Comparison of ENCODE assay signal across 9 mouse cellular contexts in the genomic region with DNA sequence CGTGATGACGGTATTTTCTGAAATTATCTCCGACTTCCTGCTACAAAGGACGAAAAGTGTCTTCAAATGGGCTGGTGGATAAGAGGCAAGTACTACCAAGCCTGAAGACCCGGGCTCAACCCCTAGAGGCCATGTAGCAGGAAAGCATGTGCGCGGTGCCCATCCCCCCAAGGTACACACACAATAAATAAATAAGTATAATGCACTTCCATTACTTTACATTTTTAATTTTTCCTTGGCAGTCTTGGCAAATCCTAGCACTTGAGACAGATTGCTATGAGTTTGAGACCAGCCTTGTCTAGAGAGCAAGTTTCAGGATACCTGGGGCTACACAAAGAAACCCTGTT. TPM values are rescaled to one million over a fixed set of nuclear protein-coding genes. Genes with fewer than 3 reads are reported as not detected.
DNase-seq lines count a peak whose midpoint lies in the region; ATAC-seq and TF ChIP-seq lines count a peak whose summit lies in the region.
"Had no signal": no experiment of that assay in that cellular context is flagged by ENCODE, and none has a peak within 500 bp of the region (broad histone marks: within the 10 kb centered on the region; RNA-seq: fewer than 3 reads in every experiment).

No protein-coding gene starts in this region.

- no peak overlapping the region; the same call in 1 of the 2 replicates for H3K9ac ChIP-seq in lung, embryonic 14.5 days
- no peak overlapping the region; the same call in 1 of the 2 replicates for H3K9ac ChIP-seq in embryonic facial prominence, embryonic 11.5 days (replicated peaks; ENCODE audit: low read length)
- no peak overlapping the region; the same call in 1 of the 2 replicates for H3K9ac ChIP-seq in intestine, postnatal 0 days (ENCODE audit: low read depth, low read length)
- H3K9ac ChIP-seq in neural tube, embryonic 15.5 days (replicated peaks): no peak overlapping the region

- WGBS in lung, embryonic 14.5 days: 40% methylated on average over 7 of the region's 7 CpGs
- WGBS in embryonic facial prominence, embryonic 11.5 days: 42% methylated on average over 7 of the region's 7 CpGs
- WGBS in intestine, postnatal 0 days: 39% methylated on average over 7 of the region's 7 CpGs
- WGBS in neural tube, embryonic 15.5 days: 58% methylated on average over 7 of the region's 7 CpGs

- peak; percentile 32; the same call in 1 of the 2 replicates for ATAC-seq in lung, embryonic 14.5 days (ENCODE audit: insufficient read depth)
- ATAC-seq in embryonic facial prominence, embryonic 11.5 days (replicated peaks; ENCODE audit: insufficient number of reproducible peaks, low FRiP score, low TSS enrichment, low read depth): no peak
- ATAC-seq in intestine, postnatal 0 days: no peak
- ATAC-seq in neural tube, embryonic 15.5 days (ENCODE audit: low FRiP score): no peak

- no peaks in the 10 kb centered on the region for H3K9me3 ChIP-seq in lung, embryonic 14.5 days (ENCODE audit: low read depth, low read length)
- H3K9me3 ChIP-seq in embryonic facial prominence, embryonic 11.5 days (replicated peaks; ENCODE audit: control insufficient read depth, low read length): no peaks in the 10 kb centered on the region
- no peaks in the 10 kb centered on the region for H3K9me3 ChIP-seq in intestine, postnatal 0 days (ENCODE audit: control insufficient read depth)
- no peaks in the 10 kb centered on the region for H3K9me3 ChIP-seq in neural tube, embryonic 15.5 days (replicated peaks)

- intact Hi-C loops in left cerebral cortex, postnatal 10 days (cut with DNase I): no loop called here

- no peak overlapping the region for H3K27ac ChIP-seq in lung, embryonic 14.5 days (ENCODE audit: low read depth)
- H3K27ac ChIP-seq in embryonic facial prominence, embryonic 11.5 days (replicated peaks; ENCODE audit: low read depth, low read length): no peak overlapping the region
- H3K27ac ChIP-seq in intestine, postnatal 0 days (ENCODE audit: low read depth, low read length): no peak overlapping the region
- H3K27ac ChIP-seq in neural tube, embryonic 15.5 days (replicated peaks): no peak overlapping the region

- peak overlapping the region; percentile 57 for H3K4me2 ChIP-seq in lung, embryonic 14.5 days
- H3K4me2 ChIP-seq in embryonic facial prominence, embryonic 11.5 days (ENCODE audit: low read depth, low read length): peak overlapping the region; percentile 33
- H3K4me2 ChIP-seq in intestine, postnatal 0 days (replicated peaks; ENCODE audit: low read depth): peak overlapping the region; percentile 54
- H3K4me2 ChIP-seq in neural tube, embryonic 15.5 days: peak overlapping the region; percentile 54

- peak; percentile 18 for DNase-seq in lung, embryonic 14.5 days
- DNase-seq in lung, adult 18-20 months: no peak
- DNase-seq in embryonic facial prominence, embryonic 11.5 days (ENCODE audit: low spot score): peak; percentile 40
- no peak for DNase-seq in testis, postnatal 14 days (ENCODE audit: low spot score)
- no peak for DNase-seq in left cerebral cortex, postnatal 10 days (ENCODE audit: extremely low spot score in 1 of 2, low spot score in 2 of 2)
- no peak for DNase-seq in kidney, adult 9 months
- DNase-seq: adrenal gland, adult 2 months had no signal

- peak; percentile 2; the same call in 1 of the 2 replicates for TF ChIP-seq CTCF in lung, embryonic 14.5 days (IDR thresholded peaks at IDR 0.05; ENCODE audit: low read depth)
- 0 out of 2 replicates have a peak, but pooled peaks have one; percentile 10 for TF ChIP-seq CTCF in intestine, postnatal 0 days (IDR thresholded peaks at IDR 0.05; ENCODE audit: low read depth)

- H3K4me1 ChIP-seq in lung, embryonic 14.5 days (ENCODE audit: insufficient read depth): no peaks in the 10 kb centered on the region
- peaks cover 7% of the 10 kb centered on the region for H3K4me1 ChIP-seq in embryonic facial prominence, embryonic 11.5 days (ENCODE audit: control insufficient read depth, insufficient read depth, low read length)
- H3K4me1 ChIP-seq in intestine, postnatal 0 days (replicated peaks; ENCODE audit: control insufficient read depth, insufficient read depth, low read length): no peaks in the 10 kb centered on the region
- H3K4me1 ChIP-seq in neural tube, embryonic 15.5 days: peaks cover 18% of the 10 kb centered on the region

- H3K27me3 ChIP-seq in lung, embryonic 14.5 days (ENCODE audit: insufficient read depth, low read length): no peaks in the 10 kb centered on the region
- no peaks in the 10 kb centered on the region for H3K27me3 ChIP-seq in embryonic facial prominence, embryonic 11.5 days (ENCODE audit: control insufficient read depth, insufficient read depth, low read length)
- no peaks in the 10 kb centered on the region for H3K27me3 ChIP-seq in intestine, postnatal 0 days (replicated peaks; ENCODE audit: control insufficient read depth, insufficient read depth, low read length)
- 0 out of 2 replicates have a peak, but pooled peaks cover 3% of the 10 kb centered on the region for H3K27me3 ChIP-seq in neural tube, embryonic 15.5 days (replicated peaks)

- peak overlapping the region; percentile 14; the same call in 1 of the 2 replicates for H3K4me3 ChIP-seq in lung, embryonic 14.5 days (ENCODE audit: low read depth, low read length)
- H3K4me3 ChIP-seq in embryonic facial prominence, embryonic 11.5 days (ENCODE audit: low read depth, low read length): no peak overlapping the region
- H3K4me3 ChIP-seq in intestine, postnatal 0 days (ENCODE audit: low read depth, low read length): no peak overlapping the region; the same call in 1 of the 2 replicates
- peak overlapping the region; percentile 29 for H3K4me3 ChIP-seq in neural tube, embryonic 15.5 days (replicated peaks)

- no peaks in the 10 kb centered on the region for H3K36me3 ChIP-seq in lung, embryonic 14.5 days (ENCODE audit: insufficient read depth)
- H3K36me3 ChIP-seq in embryonic facial prominence, embryonic 11.5 days (replicated peaks; ENCODE audit: control insufficient read depth, insufficient read depth, low read depth, low read length): no peaks in the 10 kb centered on the region
- no peaks in the 10 kb centered on the region for H3K36me3 ChIP-seq in intestine, postnatal 0 days (ENCODE audit: control insufficient read depth, insufficient read depth)
- no peaks in the 10 kb centered on the region for H3K36me3 ChIP-seq in neural tube, embryonic 15.5 days

RNA-seq across cellular contexts. Expression of gene Tgif1, which starts 20.4 kb away (rescaled TPM):
- 60.3 and 63.1 TPM in 2 replicates for polyA plus RNA-seq in lung, embryonic 14.5 days (2014; fragmentation: Nextera tagmentation; extraction: Ambion mirVana)
- 92.4 and 96.5 TPM in 2 replicates for polyA plus RNA-seq in embryonic facial prominence, embryonic 11.5 days (2014; fragmentation: Nextera tagmentation; extraction: Ambion mirVana)
- polyA plus RNA-seq in intestine, postnatal 0 days (2015; fragmentation: Nextera tagmentation; extraction: Ambion mirVana): 20.0 and 24.5 TPM in 2 replicates
- 11.3 and 24.6 TPM in 2 replicates for polyA plus RNA-seq in neural tube, embryonic 15.5 days (2015; fragmentation: Nextera tagmentation; extraction: Ambion mirVana)
- 1 to 10 TPM; 2.2 to 2.6 TPM for total RNA-seq in left cerebral cortex, postnatal 10 days (2021)

Comparison
In these comparisons a context has a peak if more than half of its experiments do, and no peak if none do; other contexts are left out.
1. DNase-seq: peak in lung, embryonic 14.5 days (single experiment) and embryonic facial prominence, embryonic 11.5 days (single experiment); none in lung, adult 18-20 months (0 of 2), testis, postnatal 14 days (single experiment), left cerebral cortex, postnatal 10 days (0 of 2) and kidney, adult 9 months (single experiment).
2. H3K4me3 ChIP-seq: peak in lung, embryonic 14.5 days (single experiment) and neural tube, embryonic 15.5 days (single experiment); none in embryonic facial prominence, embryonic 11.5 days (single experiment) and intestine, postnatal 0 days (single experiment).
3. Peak in every context shown above with its lines, with median percentiles within 50 percentile points of each other: H3K4me2 ChIP-seq.